Mouse (Mus musculus) adrenal gland, postnatal 4 days (tissue): ENCODE data around the gene Gpr132. TPM values are rescaled to one million over a fixed set of nuclear protein-coding genes. Genes with fewer than 3 reads are reported as not detected.

Source experiments
- DNase-seq, 2 experiments: peaks; one replicate each; pipeline ENCODE4 v3.0.0; 2021 to 2022; ENCODE audit warnings: low spot score in 2 of 2, mixed read lengths in 2 of 2
- long read RNA-seq, 2 experiments: library from polyadenylated mRNA; stranded (forward); transcript quantifications; one replicate each; pipeline ENCODE4 v2.0.0; 2021
- total RNA-seq, 2 experiments: library from RNA; stranded (reverse); gene quantifications; 2 replicates each; pipeline ENCODE4 v1.2.3; 2021

The Gpr132 gene
- total RNA-seq: under 1 TPM; 0.20 to 0.39 TPM
- long read RNA-seq, experiment 1: 0 reads
- long read RNA-seq, experiment 2: 0 reads

DNA sequence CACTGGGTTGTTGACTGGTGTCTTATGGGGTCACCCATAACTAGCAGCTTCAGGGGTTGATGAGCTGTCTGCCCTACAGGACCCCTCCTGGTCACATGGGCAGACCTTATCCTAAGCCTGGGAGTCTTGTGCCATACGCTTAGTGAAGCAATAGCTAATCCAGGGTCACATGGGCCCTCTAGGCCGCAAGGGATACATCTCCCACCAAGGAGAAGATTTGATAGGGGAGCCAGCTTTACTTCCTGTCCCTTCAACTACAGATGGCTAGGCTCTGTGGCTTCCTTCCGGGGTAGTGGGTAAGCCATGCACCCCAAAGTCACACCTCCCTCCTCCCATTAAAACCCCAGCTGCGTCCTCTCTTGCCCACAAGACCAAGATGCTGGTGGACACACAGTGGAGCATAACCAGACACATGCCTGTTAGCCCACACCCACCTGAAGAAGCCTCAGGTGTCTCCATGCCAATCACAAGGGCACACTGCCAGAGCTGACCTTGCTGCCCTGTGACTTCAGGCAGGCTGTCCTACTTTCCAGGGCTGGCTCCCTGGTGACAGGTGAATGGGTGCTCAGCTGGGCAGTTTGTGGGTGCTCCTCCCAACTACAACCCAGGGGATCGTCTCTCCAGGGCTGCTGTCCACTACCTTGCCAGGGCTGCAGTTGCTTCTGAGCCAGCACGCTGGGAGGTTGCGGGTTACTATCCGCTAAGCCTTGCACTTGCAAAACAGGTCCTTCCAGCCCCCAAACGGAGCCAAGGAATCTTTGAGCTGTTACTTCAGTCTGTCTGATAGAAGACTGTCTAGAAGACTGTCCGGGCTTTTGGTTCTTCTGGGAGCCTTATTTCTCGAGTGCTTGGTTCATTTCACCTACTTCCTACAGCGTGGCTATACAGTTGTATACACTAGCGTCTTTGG is at the start of gene Gpr132:
Gpr132 (minus strand) TSS at position 51 of the 910 bp plus-strand sequence.
- no peak for DNase-seq

DNA sequence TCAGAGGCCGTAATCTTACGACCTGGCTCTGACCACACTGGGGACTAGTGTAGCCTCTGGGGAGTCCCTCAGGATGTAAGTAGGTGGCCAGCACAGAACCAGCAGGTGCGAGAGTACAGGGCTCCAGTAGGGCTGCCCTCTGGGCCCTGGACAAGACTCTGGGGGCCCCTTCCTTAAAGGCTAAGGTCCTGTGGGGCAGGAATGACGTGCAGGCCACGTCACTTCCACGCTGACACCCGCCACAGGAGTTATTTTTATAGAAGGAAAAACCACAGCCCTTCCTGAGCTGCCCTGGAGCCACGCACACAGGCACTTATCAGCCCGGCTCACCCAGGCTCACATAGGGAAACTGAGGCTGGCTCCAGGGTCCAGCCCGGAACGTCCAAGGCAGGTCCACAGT is 49.5 kb upstream of the Gpr132 start:
- DNase-seq: no peak

GRCm38 (mm10) chr12:112916698-112917400 is 48.8 kb upstream of the Gpr132 start:
- no peak for DNase-seq

- no peak for DNase-seq
These were observed 47.6 kb upstream of the Gpr132 start for GRCm38 (mm10) chr12:112915587-112915986.

- DNase-seq: no peak
These were observed 46.5 kb upstream of the Gpr132 start for GRCm38 (mm10) chr12:112914527-112914926.

- no peak for DNase-seq
These were observed 45.1 kb upstream of the Gpr132 start for GRCm38 (mm10) chr12:112912951-112913745.

DNA sequence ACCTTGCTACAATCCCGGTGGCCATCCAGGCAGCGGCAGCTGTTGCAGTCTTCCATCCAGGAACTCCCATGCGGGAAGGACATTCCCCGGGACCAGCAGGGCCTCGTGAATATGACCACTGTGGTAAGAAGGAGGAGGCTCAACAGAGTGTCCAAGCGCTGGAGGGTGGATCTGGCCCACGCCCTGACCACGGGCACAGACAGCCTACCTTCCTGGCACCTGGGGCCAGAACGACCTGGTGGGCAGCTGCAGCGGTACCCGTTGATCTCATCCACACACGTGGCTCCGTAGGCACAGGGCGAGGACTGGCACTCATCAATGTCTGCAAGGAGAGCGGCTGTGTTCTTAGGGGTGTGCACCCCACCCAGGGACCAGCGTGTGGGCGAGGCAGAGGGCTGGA is 43.7 kb upstream of the Gpr132 start:
- no peak for DNase-seq

GRCm38 (mm10) chr12:112908991-112909390 is 41.0 kb upstream of the Gpr132 start:
- no peak for DNase-seq

GRCm38 (mm10) chr12:112905001-112905400 is 37.0 kb upstream of the Gpr132 start:
- DNase-seq: no peak

DNA sequence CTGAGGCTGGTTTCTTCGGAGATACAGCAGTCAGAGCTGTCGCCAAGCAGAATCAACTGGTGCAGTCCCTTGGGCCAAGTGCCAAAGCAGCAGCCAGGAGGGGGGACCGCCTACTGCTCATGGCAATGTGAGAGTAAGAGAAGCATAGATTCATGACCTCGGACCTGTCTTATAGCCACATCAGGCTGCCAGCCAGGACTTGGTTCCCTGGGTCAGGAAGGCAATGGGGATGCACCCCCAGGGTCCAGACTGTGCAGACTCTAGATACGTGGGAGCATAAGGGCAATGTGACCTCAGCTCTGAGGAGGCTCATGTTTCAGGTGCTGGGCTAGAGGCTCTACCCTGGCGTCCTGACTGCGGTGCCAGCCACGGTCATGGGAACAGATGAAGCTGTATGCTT is 35.9 kb upstream of the Gpr132 start:
- no peak for DNase-seq

GRCm38 (mm10) chr12:112900641-112901040 is 32.6 kb upstream of the Gpr132 start:
- no peak for DNase-seq

DNA sequence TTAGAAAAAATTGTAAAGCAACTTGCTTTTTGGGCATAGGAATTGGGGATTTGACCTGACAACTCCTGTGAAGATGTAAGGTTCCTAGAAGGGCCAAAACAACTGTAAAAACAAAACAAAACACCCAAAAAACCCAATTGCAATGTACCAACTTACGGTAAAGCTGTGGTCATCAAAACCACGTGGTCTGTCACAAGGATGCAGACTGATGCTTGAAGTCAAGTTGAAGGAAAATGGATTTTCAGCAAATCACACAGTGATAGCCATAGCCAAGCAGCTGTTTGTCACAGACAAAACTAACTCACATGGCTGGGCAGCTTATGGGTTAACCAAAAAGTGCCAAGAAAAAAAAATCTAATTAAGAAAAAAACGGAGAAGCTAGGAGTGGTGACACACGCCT is 30.9 kb upstream of the Gpr132 start:
- no peak for DNase-seq

GRCm38 (mm10) chr12:112898351-112898750 is 30.3 kb upstream of the Gpr132 start:
- no peak for DNase-seq

DNA sequence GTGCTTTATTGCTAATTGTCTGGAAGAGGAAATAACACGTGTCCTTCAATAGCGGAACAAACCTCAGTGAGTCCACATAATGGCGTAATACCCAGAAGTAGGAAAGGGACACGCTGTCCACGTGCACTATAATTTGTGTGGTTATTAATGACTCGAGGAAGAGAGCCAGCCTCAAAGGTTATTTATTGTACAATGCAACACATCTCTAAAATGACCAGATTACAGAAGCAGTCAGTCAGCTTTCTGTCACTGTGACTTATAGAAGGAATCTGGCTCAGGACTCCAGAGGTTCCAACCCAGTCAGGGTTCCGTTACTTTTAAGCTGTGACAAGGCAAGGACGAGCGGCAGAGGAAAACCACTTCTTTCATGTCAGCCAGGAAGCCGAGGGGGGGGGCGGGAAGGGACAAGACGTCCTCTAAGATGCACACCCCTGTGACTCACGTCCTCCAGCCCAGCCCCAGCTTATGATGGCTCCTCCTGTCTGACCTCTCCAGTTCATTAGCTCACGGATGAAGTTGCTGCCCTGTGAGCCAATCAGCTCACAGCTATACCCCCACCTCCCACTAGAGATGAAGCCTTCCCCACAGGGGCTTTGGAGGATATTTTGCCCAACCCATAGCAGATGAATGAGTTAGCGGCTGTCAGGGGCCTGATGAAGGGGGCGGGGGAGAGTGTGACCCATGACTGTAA is 29.6 kb upstream of the Gpr132 start:
- no peak for DNase-seq

DNA sequence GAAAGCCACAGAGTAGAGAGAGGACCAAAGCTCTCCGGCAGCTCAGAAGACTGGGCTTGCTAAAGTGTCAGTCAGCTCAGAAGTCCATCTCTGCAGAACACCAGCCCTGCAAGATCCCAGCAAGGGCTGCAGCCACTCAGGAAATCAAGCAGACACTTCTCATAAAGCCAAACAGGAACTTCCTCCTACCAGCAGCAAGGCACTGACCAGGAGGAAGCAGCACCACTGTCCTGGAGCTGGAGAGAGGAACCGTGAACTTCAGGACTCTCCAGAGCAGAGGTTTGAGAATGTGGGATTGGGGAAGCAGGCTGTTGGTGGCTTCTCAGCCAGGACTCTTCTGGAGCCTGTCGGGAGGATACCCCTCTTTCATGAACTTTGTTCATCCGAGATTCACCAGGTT is 26.9 kb upstream of the Gpr132 start:
- no peak for DNase-seq

DNA sequence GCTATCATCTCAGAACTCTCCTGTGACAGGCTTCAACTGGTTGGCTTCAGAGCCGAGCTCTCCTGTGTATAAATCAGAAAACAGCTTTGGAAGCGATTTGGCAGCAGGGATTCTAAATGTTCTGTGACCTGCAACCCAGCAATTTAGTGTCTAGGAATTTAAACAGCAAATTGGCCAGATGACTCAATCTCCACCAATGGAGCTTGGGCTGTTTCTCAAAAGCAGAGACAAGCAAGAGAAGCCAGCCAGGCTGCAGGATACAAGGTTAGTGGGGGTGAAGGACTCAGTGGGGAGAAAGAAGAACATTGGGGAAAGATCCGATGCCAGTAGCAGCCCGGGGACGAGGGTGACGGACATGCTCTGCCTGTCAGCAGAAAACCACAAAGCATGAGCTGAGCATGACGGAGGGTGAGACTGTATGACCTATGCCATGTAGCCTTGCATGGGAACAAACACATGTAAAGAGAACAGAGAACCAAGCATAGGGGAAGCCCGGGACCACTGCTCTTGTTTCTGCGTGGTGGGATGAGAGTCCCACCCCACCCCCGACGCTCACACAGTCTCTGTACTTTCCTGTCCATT is 26.4 kb upstream of the Gpr132 start:
- DNase-seq: no peak

DNA sequence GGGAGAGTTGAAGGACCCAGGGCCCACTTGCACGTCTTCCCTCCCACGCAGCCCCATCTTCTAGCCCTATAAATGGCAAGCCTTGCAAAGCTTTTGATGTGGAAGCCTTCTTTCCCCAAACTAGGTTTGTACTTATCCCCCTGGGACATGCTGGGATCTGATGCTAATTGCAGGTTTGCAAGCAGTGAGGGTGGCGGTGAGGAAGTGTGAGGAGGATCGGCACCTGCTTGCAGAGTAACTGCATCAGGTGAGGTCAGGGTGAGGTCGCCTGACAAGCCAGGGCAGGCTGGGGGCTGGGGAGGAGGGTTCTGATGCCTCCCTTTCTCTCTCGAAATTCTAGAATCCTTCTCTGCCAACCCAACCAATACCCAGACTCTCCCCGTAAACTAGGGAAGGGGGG is 17.4 kb upstream of the Gpr132 start:
- DNase-seq: no peak

GRCm38 (mm10) chr12:112881301-112881815 is 13.3 kb upstream of the Gpr132 start:
- DNase-seq: no peak

- no peak for DNase-seq
These were observed 12.6 kb upstream of the Gpr132 start for GRCm38 (mm10) chr12:112880661-112881060.

- DNase-seq: no peak
These were observed 11.7 kb upstream of the Gpr132 start for GRCm38 (mm10) chr12:112879731-112880130.
